Mouse (Mus musculus) mouse embryonic stem cell (cell line): ENCODE measurements around the gene B3galnt2.
"Not testable (repeated sequence)": the region's sequence is repeated elsewhere in the genome, so short reads cannot be mapped to it uniquely, and the experiment has no call there.

Source experiments
- in situ Hi-C, 2 experiments: fragments of 300-500 bp; cut with MboI; formaldehyde crosslinking; loops; 1 replicate in 1 of 2; 3 replicates in 1 of 2; pipeline ENCODE4 v1.14.3; 2019 to 2020; ENCODE audit warnings: low sequenced_read_pairs in 2 of 2, low pct_unique_long_range_greater_than_20kb in 1 of 2, mixed read lengths in 1 of 2; ENCODE audit not compliant: unreplicated experiment in 1 of 2

B3galnt2 gene

DNA sequence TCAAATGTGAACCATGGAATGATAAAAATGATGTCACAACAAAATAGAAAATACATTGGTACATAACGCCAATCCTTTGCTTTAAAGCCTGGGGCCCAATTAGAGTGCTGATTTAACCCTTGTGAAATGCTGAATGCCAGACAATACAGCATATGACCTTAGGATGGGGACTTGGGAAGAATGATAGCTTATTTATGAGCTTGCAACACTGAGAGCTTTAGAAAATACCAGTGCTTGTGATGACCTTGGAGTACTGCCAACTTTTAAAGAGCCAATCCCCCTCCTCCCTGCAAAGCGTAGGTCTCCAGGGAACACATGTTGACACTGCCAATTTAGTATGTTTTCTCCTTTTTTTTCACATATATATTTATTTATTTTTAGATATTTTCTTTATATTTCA lies 48.4 kb downstream of the B3galnt2 start:
- in situ Hi-C loops = no loop called here

DNA sequence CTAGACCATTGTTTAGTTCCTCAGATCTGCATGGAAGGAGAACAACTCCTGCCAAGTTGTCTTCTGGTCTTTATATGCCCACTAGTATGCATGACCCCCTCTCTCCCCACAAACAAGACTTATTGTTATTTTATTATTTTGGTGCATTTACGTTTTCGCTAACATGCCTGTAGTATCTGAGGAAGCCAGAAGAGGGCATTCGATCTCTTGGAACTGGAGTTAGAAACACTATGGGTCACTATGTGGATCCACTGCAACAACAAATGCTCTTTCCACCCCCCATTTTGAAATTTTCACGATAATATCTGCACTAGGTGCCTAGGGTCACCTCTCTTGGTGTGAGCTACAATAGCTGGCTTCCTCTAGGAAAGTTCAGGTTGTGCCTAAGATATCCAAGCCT lies 49.8 kb downstream of the B3galnt2 start:
- in situ Hi-C loops = no loop called here

DNA sequence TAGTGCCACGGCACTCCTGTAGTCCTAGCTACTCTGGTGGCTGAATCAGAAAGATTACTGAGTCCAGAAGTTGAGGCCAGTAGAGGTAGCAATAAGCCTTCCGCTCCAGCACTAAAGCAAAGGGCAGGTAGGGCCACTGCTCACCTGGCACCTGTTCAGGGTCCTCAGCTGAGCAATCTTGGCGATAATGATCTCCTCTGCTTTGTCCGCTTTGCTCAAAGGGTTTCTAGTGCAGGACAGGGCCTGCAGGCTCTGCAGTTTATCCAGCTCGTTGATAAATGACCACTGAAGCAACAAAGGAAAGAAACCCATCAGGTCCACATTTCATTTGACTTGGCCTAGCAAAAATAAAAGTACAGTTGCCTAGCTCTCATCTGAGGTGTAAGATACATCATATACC lies 50.7 kb downstream of the B3galnt2 start:
- in situ Hi-C loops = no loop called here

DNA sequence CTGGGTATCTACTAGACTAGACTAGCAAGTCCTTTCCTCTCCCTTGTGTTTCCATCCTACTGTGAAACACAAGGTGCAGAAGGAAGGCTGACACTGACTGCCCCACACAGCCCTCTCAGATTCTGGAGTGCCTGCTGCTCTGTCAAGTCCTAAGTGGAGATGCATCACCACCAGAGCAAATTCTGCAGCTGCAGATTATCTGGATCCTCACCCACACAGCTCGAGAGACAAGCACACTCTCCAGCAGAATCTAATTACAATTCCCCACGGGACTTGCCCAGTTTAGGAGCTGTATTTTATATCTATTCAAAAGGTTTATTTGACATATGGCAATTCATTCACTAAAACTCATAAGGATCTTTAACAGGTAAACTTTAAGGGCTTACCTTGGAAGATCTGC lies 51.8 kb downstream of the B3galnt2 start:
- in situ Hi-C loops = no loop called here

DNA sequence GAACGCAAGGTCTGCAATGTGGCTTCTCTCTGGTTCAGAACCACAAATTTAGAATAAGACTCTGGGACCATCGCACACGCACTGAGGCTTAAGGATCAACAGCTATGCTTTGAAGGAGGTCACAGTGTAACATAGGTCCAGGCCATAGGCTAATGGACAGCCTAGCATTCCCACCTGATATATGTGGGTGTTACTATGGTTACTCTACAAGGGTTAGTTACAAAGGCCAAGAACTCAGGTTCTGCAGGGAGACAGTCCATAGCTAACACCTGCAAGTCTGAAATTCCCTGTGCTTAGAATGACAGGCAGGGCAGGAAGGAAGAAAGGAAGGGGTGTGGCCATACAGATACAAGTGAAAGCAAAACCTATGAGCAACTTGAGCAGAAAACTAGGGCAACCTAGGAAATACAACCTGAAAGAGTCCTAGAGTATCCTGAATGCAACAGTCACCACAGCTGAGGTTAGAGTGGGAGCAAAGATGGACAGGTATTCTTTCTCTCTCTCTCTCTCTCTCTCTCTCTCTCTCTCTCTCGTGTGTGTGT lies 57.3 kb downstream of the B3galnt2 start:
- in situ Hi-C loops = no loop called here

DNA sequence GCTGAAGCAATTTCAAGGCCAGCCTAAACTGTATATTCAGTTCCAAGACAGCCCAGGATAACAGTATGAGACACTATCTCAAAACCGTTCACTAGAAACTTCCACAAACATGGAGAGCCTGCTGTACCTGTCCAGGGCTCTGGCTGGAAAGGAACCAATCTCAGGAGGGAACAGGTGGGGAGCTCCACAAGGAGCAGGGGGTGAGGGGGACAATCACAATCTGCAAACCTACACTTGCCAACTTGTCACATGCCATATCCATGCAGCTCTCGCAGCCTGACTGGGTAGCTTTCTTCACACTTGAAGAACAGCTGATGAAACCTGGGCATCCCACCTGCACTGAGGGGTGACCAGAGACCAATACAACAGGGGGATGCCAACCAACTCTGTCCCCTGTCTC lies 59.7 kb downstream of the B3galnt2 start:
- in situ Hi-C loops = no loop called here

DNA sequence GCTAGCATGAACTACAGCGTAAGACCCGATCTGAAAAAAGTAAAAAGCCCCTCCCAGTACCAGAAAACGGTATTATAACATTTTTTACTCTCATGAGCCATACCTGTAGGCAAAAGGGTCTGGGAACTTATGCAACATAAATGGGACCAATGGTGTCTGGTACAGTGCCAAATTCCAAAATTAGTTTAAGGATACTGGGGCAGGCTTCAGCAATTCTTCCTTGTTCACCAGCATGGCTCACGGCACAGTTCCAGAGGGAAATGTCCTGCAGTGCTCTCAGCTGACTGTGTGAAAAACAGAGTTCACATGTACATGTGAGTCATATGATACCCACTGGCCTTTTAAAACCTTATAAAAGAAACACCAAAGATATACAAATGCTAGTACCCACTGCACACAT lies 60.3 kb downstream of the B3galnt2 start:
- in situ Hi-C loops = no loop called here

DNA sequence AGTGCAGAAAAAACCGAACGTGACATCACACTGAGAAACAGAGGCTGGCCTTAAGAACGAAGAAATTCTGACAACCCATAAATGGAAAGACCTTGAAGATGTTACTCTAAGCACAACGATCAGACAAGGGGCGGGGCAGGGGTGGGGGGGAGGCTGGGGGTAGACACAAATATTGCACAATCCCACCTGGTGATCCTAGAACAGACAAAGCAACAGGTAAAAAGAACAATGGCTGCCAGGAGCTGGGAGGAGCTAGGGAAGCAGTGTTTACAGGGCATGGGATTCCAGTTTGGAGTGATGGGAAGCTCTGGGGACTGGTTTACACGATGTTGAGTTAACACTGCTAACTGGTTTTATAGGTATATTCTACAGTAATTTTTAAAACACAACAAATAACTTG lies 61.3 kb downstream of the B3galnt2 start:
- in situ Hi-C loops = no loop called here

DNA sequence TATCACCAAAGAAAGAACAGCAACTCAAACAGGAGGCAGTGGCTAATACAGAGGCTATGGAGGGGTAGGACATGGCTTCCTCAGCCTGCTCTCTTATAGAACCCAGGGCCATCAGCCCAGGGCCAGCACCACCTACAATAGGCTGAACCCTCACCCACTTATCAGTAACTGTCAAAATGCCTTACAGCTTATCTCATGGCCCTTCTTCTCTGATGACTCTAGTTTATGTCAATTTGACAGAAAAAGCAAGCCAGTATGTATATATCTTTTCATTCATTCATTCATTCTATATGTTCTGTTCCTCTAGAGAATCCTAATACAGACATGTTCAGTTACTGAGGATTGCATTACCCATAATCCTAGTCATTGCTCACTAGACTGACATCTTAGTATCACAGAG lies 64.0 kb downstream of the B3galnt2 start:
- in situ Hi-C loops = no loop called here

DNA sequence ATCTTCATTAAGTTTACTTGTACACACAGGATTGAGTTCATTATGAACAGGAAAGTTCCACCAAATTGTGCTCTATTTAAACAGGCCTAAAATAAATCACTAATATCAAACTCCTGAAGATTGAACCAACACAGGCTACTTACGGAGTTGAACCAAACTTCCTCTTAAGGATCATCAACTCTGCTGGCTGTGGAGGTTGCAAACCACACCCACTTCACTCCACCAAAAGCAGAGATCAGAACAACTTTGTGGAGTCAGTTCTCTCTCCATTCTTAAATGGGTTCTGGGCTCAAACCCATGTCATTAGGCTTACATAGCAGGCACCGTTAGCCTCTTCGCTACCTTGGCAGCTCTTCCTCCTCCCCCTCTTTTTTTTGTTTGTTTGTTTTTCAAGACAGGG lies 64.6 kb downstream of the B3galnt2 start:
- in situ Hi-C loops = no loop called here

DNA sequence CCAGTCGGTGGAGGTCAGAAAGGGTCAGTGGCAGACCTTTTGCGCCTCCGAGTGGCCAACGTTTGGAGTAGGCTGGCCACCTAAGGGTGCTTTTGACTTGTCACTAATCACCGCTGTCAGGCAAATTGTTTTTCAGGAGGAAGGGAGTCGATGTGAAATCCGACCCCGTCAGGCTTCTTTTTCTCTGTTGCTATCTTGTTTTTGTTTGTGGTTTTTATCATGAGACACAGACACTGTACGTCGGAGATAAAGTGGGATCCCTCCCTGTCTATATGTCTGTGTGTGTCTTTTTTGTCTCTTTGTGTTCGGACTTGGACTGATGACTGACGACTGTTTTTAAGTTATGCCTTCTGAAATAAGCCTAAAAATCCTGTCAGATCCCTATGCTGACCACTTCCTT lies 67.1 kb downstream of the B3galnt2 start:
- in situ Hi-C loops = not testable (repeated sequence)

DNA sequence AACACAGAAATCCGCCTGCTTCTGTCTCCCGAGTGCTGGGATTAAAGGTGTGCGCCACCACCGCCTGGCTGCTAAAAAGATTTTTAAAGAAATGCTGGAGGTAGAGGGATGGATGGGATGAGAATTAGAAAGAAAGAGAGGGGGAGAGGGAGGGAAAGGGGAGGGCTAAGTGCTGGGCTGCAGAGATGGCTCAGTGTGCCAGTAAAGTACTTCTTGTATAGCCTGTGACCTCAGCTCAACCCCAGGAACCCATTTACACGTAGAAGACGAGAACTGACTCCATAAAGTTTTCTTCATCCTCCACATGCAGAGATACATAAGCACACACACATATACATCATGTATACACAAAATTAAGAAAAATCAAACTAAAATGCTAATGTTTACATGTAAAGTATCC lies 71.3 kb downstream of the B3galnt2 start:
- in situ Hi-C loops = no loop called here

DNA sequence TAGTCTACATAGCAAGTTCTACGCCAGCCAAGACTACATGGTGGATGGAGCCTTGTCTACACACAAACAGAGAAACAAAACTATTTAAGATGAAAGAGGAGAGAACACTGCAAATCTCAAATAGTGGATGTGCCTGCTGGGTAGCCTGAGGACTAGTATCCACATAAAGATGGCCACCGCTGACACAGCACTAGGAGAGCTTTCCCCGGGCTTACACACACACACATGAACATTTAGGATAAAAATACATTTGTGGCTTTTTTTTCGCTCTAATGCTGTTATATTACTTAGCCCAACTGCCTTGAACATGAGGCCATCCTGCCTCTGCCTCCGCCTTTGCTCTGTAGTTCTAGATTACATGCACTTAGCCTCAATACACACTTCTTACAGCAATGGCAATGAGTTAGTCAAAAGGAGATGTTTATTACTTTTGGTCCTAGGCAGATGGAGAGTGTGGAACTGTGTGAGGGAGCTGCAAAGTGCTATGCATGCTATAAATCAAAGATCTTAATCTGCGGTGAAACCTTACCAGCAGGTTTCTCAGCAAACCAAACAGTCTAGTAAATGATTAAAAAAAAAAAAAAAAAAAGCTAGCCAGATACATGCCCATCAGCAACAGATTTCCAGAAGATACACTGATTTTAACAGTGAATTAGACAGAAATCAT lies 72.0 kb downstream of the B3galnt2 start:
- in situ Hi-C loops = no loop called here

DNA sequence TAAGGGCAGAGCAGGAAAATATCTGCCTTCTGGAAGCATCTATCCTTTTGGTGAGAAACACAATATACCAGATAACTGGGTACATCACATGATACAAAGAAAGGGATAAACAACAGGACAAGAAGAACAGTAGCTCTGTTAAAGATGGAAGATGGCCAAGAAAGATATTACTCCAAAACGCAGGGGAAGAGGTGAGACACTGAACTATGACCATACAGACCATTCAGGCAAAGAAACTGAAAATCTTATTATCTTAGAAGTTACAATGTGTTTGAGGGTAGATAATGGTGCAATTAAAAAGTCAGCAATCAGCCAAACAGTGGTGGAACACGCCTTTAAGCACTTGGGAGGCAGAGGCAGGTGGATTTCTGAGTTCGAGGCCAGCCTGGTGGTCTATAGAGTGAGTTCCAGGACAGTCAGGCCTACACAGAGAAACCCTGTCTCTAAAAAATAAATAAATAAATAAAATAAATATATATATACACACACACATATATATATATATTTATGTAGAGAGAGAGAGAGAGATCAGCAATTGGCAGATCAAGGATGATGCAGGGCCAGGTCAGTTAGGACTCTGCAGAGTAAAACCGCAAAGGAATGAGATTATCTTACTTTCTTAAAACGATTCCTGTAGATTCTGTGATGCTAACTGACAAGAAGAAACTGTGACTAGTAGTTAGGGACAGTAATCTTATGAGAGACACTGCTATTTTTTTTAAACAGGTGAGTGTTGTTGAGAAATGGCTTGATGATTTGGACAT lies 79.2 kb downstream of the B3galnt2 start:
- in situ Hi-C loops = no loop called here

DNA sequence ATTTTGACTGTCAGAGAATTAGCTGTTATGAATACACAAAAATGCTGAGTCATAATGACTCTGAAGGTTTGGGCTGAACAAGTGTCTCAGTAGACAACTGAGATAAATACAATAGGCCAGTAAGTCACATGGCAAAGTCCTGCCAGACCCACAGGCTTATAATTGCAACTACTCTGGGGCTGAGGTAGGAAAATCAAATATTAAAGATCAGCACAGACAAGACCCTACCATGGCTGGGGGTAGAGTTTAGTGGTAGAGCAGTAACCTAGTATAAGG lies 79.7 kb downstream of the B3galnt2 start:
- in situ Hi-C loops = no loop called here

DNA sequence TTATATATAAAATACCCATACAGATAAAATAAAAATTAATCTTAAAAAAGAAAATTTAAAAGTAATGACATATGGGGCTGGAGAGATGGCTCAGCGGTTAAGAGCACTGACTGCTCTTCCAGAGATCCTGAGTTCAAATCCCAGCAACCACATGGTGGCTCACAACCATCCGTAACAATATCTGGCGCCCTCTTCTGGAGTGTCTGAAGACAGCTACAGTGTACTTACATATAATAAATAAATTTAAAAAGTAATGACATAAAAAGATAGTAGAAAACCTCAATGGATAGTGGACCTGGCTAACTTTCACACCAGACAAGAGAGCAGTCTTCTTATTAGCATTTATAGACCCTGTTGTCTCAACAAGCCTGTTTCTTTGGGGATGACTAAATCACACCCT lies 81.1 kb downstream of the B3galnt2 start:
- in situ Hi-C loops = not testable (repeated sequence)

DNA sequence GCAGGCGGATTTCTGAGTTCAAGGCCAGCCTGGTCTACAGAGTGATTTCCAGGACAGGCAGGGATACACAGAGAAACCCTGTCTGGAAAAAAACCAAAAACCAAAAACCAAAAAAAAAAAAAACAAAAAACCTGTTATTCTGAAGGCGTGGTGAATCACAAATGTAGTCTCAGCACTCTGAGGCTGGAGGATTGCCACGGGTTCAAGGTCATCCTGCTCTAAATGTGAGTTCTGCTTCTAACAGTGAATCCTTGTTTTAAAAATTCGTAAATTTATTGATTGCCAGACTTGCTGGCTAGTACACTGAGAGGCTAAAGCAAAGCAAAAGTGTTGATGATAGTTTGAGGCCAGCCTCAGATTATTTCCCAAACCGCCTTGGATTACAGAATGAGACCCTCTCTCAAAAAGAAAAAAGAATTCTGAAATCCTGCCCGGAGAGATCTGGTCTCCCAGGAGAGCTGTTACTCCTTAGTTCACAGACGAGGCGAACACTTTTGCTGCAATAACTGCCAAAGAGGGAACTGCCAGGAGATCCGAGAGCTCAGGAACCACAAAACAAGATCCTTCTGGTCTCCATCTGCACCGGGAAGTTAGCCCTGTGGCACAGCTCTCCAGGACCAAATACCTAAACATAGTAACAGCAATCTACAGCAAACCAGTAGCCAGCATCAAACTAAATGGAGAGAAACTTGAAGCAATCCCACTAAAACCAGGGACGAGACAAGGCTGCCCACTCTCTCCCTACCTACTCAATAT lies 81.8 kb downstream of the B3galnt2 start:
- in situ Hi-C loops = no loop called here

DNA sequence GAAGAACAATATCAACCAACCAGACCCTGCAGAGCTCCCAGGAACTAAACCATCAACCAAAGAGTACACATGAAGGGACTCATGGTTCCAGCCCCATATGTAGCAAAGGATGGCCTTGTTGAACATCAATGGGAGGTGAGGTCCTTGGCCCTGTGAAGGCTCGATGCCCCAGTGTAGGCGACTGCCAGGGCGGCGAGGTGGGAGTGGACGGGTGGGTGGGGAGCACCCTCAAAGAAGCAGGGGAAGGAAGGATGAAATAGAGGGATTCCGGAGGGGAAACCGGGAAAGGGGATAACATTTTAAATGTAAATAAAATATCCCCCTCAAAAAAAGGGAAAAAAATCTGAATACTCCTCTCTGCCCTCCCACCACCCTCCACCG lies 84.6 kb downstream of the B3galnt2 start:
- in situ Hi-C loops = no loop called here

DNA sequence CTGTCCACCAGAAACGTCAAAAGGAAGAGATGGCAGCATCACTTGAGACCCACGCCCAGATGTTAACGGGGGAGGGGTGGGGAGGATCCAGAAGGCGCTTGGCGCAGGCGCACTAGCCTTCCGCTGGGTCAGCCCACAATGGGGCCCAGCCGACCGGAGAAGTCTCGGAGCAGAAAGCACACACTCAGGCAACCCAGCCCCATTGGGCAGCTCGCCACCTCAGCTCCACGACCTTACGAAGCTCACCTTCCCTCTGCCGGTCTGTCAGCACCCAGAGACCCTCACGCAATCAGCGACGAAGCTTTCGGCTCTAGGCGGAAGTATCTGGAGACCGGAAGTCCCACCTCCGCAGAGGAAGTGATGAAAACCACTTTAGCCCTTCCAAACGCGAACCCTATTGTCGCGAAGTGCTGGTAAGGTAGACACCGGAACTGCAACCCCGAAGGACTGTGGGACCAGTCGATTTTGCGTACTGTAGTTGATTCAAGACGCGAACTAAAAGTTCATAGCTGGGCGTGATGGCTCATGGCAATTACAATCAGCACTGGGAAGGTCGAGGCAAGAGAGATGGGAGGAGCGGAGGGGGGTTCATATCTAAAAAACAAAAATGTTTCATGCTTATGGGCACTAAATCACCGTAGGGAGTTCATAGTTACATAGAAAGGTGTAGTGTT lies 85.2 kb downstream of the B3galnt2 start, which contains the start of gene Tbce:
Gene Tbce (minus strand): TSS at position 347 of the 674 bp plus-strand sequence.
- in situ Hi-C loops = no loop called here
